Mouse (Mus musculus): Measurements from ENCODE around the gene Lrcol1.

DNA sequence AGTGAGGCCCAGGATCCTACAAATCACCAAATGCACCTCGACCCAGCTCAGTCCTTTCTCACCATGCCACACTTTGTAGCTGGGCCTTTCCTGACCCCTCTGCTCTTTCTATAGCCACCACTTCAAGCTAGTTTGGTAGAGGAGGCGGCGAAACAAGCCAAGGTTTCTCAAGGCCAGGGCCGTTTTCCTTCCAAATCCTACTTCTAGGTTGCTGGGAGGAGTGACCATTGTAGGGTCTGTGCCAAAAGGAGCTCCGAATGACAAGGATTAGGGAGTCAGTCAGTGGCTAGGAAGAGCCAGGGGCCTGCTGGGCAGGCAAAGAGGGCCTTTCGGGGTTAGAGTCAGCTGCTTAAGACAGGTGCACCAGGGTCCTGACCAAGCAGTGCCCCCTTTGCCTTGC, 40.0 kb downstream of the Lrcol1 start:
- no peak for TF ChIP-seq CTCF (IDR thresholded peaks at IDR 0.05; ENCODE audit: low read depth)
- no peak for TF ChIP-seq EP300 (IDR thresholded peaks at IDR 0.05; ENCODE audit: low read depth)

Measured in liver, postnatal 0 days (tissue).